Mouse (Mus musculus) adrenal gland, postnatal 25 days (tissue): ENCODE measurements around the gene Ell. TPM values are rescaled to one million over a fixed set of nuclear protein-coding genes. Genes with fewer than 3 reads are reported as not detected.

Experiments used
- DNase-seq: peaks from one replicate; pipeline ENCODE4 v3.0.0; 2021; ENCODE audit warnings: mixed read lengths
- long read RNA-seq: library from polyadenylated mRNA; stranded (forward); transcript quantifications from one replicate; pipeline ENCODE4 v2.0.0, GENCODE M21; 2021
- total RNA-seq: library from RNA; stranded (reverse); gene quantifications from 2 replicates; pipeline ENCODE4 v1.2.3, GENCODE M21; 2021

Ell gene
- total RNA-seq: 24.3 and 29.8 TPM in 2 replicates
- long read RNA-seq, transcript Ell-201 (12 exons, 3,072 nt): major isoform, 7 of 27 reads
- long read RNA-seq, partial matches to known transcripts: 10 of 27 reads
- long read RNA-seq, other reads (novel, unspliced or antisense): 10 of 27 reads

DNA sequence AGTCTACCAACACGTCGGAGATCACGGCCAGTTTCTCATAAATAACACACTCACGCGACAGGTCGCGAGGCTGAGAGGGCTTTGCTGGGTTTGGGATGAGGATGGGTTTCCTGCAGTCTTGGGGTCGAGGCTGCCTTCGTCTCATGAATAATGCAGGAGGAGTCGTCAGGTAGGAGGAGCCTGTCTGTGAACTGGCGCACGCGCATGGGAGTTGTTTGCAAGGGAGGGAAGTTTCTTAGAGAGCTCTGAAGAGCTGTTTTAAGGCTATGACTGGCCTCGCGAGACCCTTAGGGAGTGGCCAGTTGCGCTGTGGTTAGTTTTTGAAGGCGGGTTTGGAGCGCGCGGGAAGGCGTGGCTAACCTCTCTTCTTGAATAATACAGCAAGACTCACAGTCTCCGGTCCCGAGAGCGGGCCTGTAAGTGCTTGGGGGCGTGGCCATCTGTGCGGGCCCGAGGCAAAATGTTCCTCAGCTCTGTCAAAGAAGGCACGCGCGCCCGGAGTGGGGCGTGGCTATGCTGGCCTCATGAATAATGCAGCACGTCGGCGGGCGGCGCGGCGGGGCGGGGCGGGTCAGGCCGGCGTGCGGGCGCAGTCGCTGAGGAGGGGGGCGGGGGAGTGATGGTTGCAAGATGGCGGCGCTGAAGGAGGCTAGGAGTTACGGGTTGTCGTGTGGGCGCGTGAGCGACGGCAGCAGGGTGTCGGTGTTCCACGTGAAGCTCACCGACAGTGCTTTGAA is at the start of gene Ell:
Gene Ell, plus strand, starts transcription at position 381 of the 737 bp plus-strand sequence.
- peak; percentile 99 for DNase-seq

DNA sequence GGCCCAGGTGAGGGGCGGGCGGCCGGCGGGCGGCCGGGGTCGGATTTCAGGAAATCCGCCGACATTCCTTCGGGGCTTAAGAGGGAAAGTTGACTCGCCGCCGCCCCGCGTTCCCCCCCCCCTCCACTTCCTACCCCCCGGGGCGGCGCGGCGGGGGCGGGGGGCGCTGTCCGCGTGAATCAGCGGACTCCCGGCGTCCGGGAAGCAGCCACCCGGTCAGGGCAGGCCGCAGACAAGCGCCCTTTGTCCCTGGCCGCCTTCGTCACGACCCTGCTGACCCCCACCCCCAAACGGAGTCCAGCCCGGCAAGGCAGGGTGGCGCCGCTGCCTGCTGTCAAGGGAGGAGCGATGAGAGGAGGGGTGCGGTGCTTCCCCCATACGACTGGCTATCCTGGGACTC is 49.7 kb upstream of the Ell start:
- peak; percentile 22 for DNase-seq

- DNase-seq: no peak
Measured at GRCm38 (mm10) chr8:70490061-70490879, 49.0 kb upstream of the Ell start.

DNA sequence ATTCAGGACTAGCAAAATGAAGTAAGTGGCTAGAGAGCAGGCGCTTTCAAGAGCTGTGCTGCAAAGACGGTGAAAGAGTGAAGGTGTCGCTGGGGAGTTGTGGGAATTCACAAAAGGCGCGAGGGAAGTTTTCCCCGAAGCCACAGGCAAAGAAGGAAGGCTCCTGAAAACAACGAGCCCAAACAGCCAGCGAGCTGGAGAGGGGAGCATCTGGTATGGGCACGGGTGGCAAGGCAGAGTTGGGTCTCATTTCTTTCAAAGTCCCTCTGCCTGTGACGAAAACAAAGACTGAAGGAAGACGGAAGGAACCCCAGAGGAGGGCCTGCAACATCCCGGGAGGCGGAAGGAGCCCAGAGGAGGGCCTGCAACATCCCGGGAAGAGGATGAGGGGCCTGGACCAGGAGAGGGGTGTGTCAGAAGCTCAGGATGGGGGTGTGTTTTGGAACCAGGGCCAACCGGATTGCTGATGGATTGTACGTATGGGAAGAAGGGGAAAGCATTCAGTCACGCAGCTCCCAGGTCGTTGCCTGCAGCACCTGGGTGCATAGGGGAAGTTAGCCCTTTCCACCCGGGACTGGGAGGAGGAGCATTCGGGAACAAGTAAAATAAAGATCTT is 48.3 kb upstream of the Ell start:
- DNase-seq: no peak

DNA sequence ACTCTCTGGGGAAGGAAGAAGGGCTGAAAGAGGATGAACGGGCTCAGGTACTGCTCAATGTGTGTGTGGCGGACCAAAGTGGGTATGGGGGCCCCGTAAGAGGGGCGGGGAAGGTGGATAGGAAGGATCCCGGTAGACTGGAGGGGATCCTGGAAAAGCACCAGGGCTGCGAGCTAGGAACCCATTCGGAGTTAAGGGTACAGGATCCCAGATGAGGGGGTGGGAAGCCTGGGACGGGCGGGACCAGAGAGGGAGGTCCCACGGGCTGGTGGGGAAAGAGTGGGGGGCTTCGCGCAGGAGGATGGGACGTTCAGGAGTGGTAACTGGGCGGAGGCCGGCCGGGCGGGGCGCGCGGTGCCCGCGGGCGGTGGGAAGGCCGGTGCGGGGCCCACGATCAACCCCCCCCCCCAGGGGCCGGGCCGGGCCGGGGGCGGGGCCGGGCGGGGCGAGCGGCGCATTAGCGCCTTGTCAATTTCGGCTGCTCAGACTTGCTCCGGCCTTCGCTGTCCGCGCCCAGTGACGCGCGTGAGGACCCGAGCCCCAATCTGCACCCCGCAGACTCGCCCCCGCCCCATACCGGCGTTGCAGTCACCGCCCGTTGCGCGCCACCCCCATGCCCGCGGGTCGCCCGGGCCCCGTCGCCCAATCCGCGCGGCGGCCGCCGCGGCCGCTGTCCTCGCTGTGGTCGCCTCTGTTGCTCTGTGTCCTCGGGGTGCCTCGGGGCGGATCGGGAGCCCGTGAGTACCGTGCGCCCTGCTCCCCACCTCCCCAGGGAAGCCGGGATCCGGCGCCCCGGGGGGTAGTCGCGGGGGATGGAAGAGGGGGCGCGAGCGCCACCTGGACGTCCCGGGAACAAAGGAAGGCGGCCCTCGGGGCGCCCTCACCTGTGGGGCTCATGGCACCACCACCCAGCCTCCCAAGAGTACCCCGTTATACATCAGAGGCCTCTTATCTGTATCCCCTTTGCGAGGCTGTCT is 46.3 kb upstream of the Ell start, which contains the start of gene Crlf1:
Gene Crlf1, plus strand, starts transcription at position 495 of the 977 bp plus-strand sequence.
- no peak for DNase-seq

DNA sequence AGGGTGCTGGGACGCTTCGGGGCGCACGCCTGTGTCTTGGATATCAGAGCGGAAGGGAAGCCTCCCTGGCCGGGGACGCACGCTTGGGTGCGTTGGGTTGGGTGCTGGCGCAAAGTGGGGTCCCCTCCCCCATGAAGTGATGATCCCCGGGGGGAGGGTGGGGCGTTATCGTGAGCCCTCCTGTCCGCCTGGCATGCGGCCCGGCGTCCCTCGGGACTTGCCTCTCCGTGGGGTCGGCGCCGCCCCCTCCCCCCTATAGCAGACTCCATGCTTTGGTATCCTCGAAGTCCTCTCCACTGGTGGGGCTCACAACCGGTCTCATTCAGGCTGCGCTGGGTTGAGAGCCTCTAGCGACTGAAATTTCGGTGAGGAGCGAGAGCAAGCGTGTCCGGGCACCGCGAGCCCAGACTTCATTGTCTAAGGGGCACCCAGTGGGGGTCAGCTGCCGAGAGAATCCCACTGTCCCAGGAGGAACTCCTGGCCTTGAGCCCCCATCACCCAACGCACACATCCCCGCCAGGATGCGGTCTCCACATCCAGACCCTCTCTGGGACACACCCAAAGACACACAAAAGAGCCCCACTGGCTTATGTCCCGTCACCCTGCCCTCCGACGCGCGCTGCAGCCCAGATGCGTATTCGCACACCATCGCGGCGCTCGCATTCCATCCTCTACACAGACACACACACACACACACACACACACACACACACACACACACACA is 45.4 kb upstream of the Ell start:
- DNase-seq: no peak

DNA sequence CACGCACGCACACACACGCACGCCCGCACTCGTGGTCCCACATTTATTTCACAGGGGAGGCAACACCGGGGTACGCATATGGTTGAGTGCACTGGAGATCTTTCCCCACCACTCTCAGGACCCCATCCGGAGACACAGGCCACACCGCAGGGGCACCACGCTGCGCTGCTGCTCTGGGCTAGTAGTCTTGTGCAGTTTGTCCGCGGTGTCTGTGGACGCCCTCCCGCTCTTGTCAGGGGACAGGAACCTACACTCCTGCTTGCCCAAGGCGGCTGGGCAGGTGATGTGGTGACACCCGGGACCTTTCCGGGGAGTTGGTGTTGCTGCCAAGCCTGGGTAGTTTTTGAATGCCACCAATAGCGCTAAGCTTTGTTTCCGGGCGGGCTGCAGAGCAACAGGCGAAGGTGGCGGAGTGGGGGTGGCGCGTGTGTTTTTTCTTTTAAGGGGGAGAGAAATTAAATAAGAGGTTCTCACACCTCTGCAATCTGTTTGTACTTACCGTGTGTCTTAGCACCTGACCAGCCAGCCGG is 44.8 kb upstream of the Ell start:
- DNase-seq: no peak

- no peak for DNase-seq
Measured at GRCm38 (mm10) chr8:70495001-70495770, 44.1 kb upstream of the Ell start.

DNA sequence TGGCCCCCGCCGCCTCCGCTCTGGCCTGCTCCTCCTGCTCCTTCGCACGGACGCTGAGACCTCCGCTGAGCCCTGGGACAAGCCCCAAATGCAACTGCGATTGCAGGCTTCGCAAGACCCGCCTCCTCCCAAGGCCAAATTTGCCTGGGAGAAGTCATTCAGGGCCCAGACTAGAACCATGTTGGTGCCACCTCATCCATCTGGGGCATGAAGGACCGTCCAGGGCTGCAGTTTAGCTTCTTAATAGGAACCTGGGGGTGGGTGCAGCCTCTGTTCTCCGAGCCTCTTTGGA is 43.5 kb upstream of the Ell start:
- no peak for DNase-seq

DNA sequence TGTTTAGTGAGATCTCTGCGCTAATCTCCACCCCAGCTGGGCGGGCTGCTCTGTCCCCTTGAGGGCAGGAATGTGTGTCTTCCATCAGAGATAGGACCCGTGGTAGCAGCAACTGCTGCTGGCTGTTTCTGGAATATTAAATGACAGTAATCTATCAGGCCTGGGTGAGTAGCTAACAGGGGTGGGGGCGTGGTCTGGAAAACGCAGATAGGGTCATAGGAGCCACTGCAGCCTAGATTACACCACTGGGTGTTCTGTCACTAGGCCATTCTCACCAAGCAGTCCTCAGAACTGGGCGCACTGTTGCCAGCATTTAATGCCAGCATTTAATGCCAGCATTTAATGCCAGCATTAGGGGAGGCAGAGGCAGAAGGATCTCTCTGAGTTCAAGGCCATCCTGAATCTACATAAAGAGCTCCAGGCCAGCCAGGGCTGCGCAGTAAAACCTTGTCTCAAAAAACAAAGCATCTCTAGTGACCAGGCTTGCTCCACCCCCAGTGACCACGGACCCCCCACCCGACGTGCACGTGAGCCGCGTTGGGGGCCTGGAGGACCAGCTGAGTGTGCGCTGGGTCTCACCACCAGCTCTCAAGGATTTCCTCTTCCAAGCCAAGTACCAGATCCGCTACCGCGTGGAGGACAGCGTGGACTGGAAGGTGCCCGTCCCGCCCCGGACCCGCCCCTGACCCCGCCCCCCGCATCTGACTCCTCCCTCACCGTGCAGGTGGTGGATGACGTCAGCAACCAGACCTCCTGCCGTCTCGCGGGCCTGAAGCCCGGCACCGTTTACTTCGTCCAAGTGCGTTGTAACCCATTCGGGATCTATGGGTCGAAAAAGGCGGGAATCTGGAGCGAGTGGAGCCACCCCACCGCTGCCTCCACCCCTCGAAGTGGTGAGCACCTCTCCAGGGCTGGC is 38.6 kb upstream of the Ell start:
- no peak for DNase-seq

- no peak for DNase-seq
Measured at GRCm38 (mm10) chr8:70501820-70502529, 37.3 kb upstream of the Ell start.

GRCm38 (mm10) chr8:70502540-70502939 is 36.7 kb upstream of the Ell start:
- DNase-seq: no peak

GRCm38 (mm10) chr8:70503062-70503750 is 36.1 kb upstream of the Ell start:
- peak; percentile 62 for DNase-seq

DNA sequence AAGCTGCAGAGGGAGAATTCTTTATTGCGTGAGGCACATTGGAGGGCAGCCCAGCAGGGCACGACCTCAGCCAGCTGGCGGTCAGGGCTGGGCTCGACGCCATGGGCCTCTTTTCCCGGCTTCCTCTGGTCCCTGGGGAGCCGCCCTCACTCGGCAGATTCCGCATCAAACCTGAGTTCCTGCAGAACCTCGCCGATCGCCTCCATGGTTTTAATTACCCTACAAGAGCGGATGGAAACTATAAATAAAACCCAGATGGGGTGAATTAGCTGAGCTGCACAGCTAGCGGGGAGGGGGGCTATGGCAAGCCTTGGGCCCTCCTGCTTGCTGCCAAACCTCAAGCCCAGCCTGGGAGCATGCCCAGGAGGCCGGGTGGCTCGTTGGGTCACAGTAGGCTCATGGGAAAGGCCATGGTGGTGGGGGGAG is 35.0 kb upstream of the Ell start:
- peak; percentile 65 for DNase-seq

DNA sequence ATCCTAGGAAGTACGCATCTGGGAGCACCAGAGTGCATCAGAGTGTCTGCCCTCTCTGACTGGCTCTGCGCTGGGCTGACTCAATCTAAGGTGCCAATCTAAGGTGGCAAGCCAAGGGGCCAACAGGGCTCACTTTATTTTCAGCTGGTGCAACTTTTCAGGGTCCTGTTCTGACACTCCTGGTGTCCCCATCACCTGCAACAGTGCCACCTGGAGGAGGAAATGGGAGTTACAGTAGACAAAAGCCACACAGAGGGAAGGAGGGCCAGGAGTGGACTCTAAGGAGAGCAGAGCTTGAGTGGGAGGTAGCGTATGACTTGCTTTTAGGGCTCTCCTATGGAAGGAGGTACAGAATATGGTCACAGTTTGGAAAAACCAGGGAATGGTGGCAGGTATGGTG is 34.4 kb upstream of the Ell start:
- DNase-seq: peak; percentile 72

- DNase-seq: peak; percentile 38
Measured at GRCm38 (mm10) chr8:70505698-70506327, 33.4 kb upstream of the Ell start.
